In the genomic region with DNA sequence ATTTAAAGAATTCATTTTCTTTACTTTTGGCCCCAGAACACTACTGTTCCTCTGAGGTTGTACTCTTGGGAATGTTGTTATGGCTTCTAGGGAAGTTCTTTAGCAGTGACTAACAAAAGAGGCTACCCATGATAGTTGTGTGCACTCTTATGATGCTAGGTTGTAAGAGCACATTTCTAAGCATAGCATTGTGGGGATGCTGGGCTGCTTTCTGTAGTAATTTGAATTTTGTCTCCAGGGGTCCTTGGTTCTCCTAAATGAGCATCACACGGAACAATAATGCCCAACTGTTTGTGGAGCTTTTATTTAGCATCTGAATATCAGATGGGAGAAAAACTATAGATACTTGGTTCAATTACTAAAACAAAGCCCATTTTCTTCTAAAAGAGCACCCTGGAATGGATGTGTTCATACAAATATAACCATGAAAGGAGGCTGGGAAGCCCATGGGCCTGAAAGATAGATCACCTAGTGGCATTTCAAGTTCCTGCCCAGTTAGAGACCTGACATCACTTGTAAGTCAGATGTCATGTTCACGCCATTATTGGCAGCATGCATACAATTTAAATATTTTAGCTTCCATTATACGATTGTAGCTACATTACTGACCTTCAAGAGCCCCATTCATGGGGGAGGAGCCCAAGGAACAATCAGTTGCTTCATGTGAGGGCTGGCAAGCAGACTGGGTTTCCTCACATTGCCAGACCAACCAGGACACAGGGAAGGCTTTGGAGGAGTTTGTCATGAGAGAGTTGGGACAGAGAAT, we compare ENCODE assay signal across 13 mouse cellular contexts. TPM values are rescaled to one million over a fixed set of nuclear protein-coding genes. Genes with fewer than 3 reads are reported as not detected.
DNase-seq lines count a peak whose midpoint lies in the region; ATAC-seq and TF ChIP-seq lines count a peak whose summit lies in the region.
"Had no signal": no experiment of that assay in that cellular context is flagged by ENCODE, and none has a peak within 500 bp of the region (broad histone marks: within the 10 kb centered on the region; RNA-seq: fewer than 3 reads in every experiment).

No protein-coding gene starts in this region.

- 0 out of 2 replicates have a peak overlapping the region, but pooled peaks have one; percentile 14 for H3K27ac ChIP-seq in forebrain, embryonic 15.5 days (replicated peaks)
- H3K27ac ChIP-seq in midbrain, embryonic 10.5 days (replicated peaks) = peak overlapping the region; percentile 86
- H3K27ac ChIP-seq in intestine, postnatal 0 days (ENCODE audit: low read depth, low read length) = no peak overlapping the region
- H3K27ac ChIP-seq: layer of hippocampus, adult 2 months; limb, embryonic 13.5 days had no signal

- H3K4me3 ChIP-seq in forebrain, embryonic 15.5 days = no peak overlapping the region
- peak overlapping the region; percentile 22; the same call in 1 of the 2 replicates for H3K4me3 ChIP-seq in midbrain, embryonic 10.5 days
- no peak overlapping the region for H3K4me3 ChIP-seq in intestine, postnatal 0 days (ENCODE audit: low read depth, low read length)
- H3K4me3 ChIP-seq: erythroblast, embryonic 14.5 days; layer of hippocampus, adult 2 months; limb, embryonic 13.5 days had no signal

- H3K4me2 ChIP-seq in forebrain, embryonic 15.5 days (replicated peaks) = no peak overlapping the region
- no peak overlapping the region for H3K4me2 ChIP-seq in intestine, postnatal 0 days (replicated peaks; ENCODE audit: low read depth)
- H3K4me2 ChIP-seq: limb, embryonic 13.5 days had no signal

- peaks cover 27% of the 10 kb centered on the region for H3K4me1 ChIP-seq in forebrain, embryonic 15.5 days
- peaks cover 70% of the 10 kb centered on the region for H3K4me1 ChIP-seq in midbrain, embryonic 10.5 days
- H3K4me1 ChIP-seq in intestine, postnatal 0 days (replicated peaks; ENCODE audit: control insufficient read depth, insufficient read depth, low read length) = no peaks in the 10 kb centered on the region

- H3K27me3 ChIP-seq in forebrain, embryonic 15.5 days = no peaks in the 10 kb centered on the region
- H3K27me3 ChIP-seq in midbrain, embryonic 10.5 days (ENCODE audit: low read depth, poor library complexity, severe bottlenecking) = peaks cover 8% of the 10 kb centered on the region; the same call in 1 of the 2 replicates
- H3K27me3 ChIP-seq in intestine, postnatal 0 days (replicated peaks; ENCODE audit: control insufficient read depth, insufficient read depth, low read length) = peaks cover under 1% of the 10 kb centered on the region; the same call in 1 of the 2 replicates

- 7% methylated on average over 3 of the region's 3 CpGs for WGBS in forebrain, embryonic 15.5 days
- WGBS in midbrain, embryonic 10.5 days = 28% methylated on average over 3 of the region's 3 CpGs
- 70% methylated on average over 3 of the region's 3 CpGs for WGBS in intestine, postnatal 0 days

- no peak for TF ChIP-seq CTCF in intestine, postnatal 0 days (IDR thresholded peaks at IDR 0.05; ENCODE audit: low read depth)

- H3K9me3 ChIP-seq in forebrain, embryonic 15.5 days = 0 out of 2 replicates have a peak, but pooled peaks cover 5% of the 10 kb centered on the region
- H3K9me3 ChIP-seq in midbrain, embryonic 10.5 days (replicated peaks) = peaks cover 7% of the 10 kb centered on the region; the same call in 1 of the 2 replicates
- H3K9me3 ChIP-seq in intestine, postnatal 0 days (ENCODE audit: control insufficient read depth) = no peaks in the 10 kb centered on the region
- H3K9me3 ChIP-seq: limb, embryonic 13.5 days had no signal

- ATAC-seq in forebrain, embryonic 15.5 days (replicated peaks) = peak; percentile 58
- ATAC-seq in intestine, postnatal 0 days = no peak

- H3K36me3 ChIP-seq in forebrain, embryonic 15.5 days = peaks cover 7% of the 10 kb centered on the region
- peaks cover 32% of the 10 kb centered on the region for H3K36me3 ChIP-seq in midbrain, embryonic 10.5 days
- H3K36me3 ChIP-seq in intestine, postnatal 0 days (ENCODE audit: control insufficient read depth, insufficient read depth) = no peaks in the 10 kb centered on the region
- H3K36me3 ChIP-seq: limb, embryonic 13.5 days had no signal

- H3K9ac ChIP-seq in forebrain, embryonic 15.5 days (replicated peaks) = no peak overlapping the region
- H3K9ac ChIP-seq in intestine, postnatal 0 days (ENCODE audit: low read depth, low read length) = no peak overlapping the region
- H3K9ac ChIP-seq: limb, embryonic 13.5 days had no signal

- DNase-seq in adrenal gland, postnatal 14 days = peak; percentile 61
- DNase-seq in adrenal gland, adult (ENCODE audit: inconsistent age in 2 of 2, low spot score in 1 of 2) = no peak
- DNase-seq in brain, adult 2 months (ENCODE audit: low read depth, low spot score) = peak; percentile 78
- peak; percentile 75 for DNase-seq in midbrain, embryonic 10.5 days (ENCODE audit: low spot score)
- no peak for DNase-seq in cerebellum, adult 11 months
- DNase-seq in cerebellum, adult 18-20 months = no peak
- DNase-seq: cerebellum, adult 9-10 months; heart, adult 18-20 months had no signal

RNA-seq across cellular contexts. Expression of a gene that starts 6.5 kb away (rescaled TPM):
- total RNA-seq in adrenal gland, postnatal 14 days (2021) = 39.7 and 49.8 TPM in 2 replicates
- polyA plus RNA-seq in forebrain, embryonic 15.5 days (2015; fragmentation: Nextera tagmentation; extraction: Ambion mirVana) = 10.7 and 11.0 TPM in 2 replicates
- polyA plus RNA-seq in midbrain, embryonic 10.5 days (2016; fragmentation: Nextera tagmentation; extraction: Ambion mirVana) = 18.6 and 20.2 TPM in 2 replicates
- 1.3 TPM in 2 replicates for polyA plus RNA-seq in intestine, postnatal 0 days (2015; fragmentation: Nextera tagmentation; extraction: Ambion mirVana)
- polyA plus RNA-seq: erythroblast, embryonic 14.5 days had no signal

Comparison
In these comparisons a context has a peak if more than half of its experiments do, and no peak if none do; other contexts are left out.
1. DNase-seq: peak in adrenal gland, postnatal 14 days (single experiment), brain, adult 2 months (single experiment) and midbrain, embryonic 10.5 days (single experiment); none in adrenal gland, adult (0 of 2), cerebellum, adult 11 months (single experiment) and cerebellum, adult 18-20 months (0 of 2).